Mouse (Mus musculus) layer of hippocampus, adult 18-20 months (tissue): Measurements from ENCODE around the gene Heatr4. TPM values are rescaled to one million over a fixed set of nuclear protein-coding genes. Genes with fewer than 3 reads are reported as not detected.
A peak's percentile ranks its signal among the peaks of the same experiment; 100 is the strongest.

ENCODE experiments used
- DNase-seq, 2 experiments: peaks; one replicate each; pipeline ENCODE4 v3.0.0; 2022; ENCODE audit warnings: low spot score in 2 of 2
- total RNA-seq, 2 experiments: library from RNA; stranded (reverse); gene quantifications; 2 replicates each; pipeline ENCODE4 v1.2.3; 2021

The Heatr4 gene
- total RNA-seq, 2 experiments from 2014 or later, result 0.10 TPM; not detected in 1

- DNase-seq, result peak in 1 of 2 experiments; percentile 57
Observed at GRCm38 (mm10) chr12:83998341-83999107, 13.9 kb upstream of the Heatr4 start.

- no peak for DNase-seq
Observed at GRCm38 (mm10) chr12:83997221-83997620, 12.6 kb upstream of the Heatr4 start.

GRCm38 (mm10) chr12:83989378-83989777 lies 4.7 kb upstream of the Heatr4 start:
- DNase-seq, result no peak

GRCm38 (mm10) chr12:83988483-83988882 lies 3.8 kb upstream of the Heatr4 start:
- DNase-seq, result no peak

GRCm38 (mm10) chr12:83987583-83988441 lies 3.2 kb upstream of the Heatr4 start, which contains the start of gene Acot2:
TSS of gene Acot2 (plus strand) at chr12:83987861.
- peak; percentile 70 to 85 for DNase-seq

- no peak for DNase-seq
Observed at GRCm38 (mm10) chr12:83987242-83987582, 2.6 kb upstream of the Heatr4 start.

- DNase-seq, result no peak
Observed at GRCm38 (mm10) chr12:83981615-83982014, 3.0 kb downstream of the Heatr4 start.

GRCm38 (mm10) chr12:83978862-83979261 lies 5.8 kb downstream of the Heatr4 start:
- no peak for DNase-seq

- peak in 1 of 2 experiments; percentile 63 for DNase-seq
Observed at GRCm38 (mm10) chr12:83972117-83972516, 12.5 kb downstream of the Heatr4 start.

GRCm38 (mm10) chr12:83965235-83965634 lies 19.4 kb downstream of the Heatr4 start:
- no peak for DNase-seq

- no peak for DNase-seq
Observed at GRCm38 (mm10) chr12:83958278-83958677, 26.4 kb downstream of the Heatr4 start.

- no peak for DNase-seq
Observed at GRCm38 (mm10) chr12:83951711-83952575, 32.7 kb downstream of the Heatr4 start.

- peak; percentile 22 to 57 for DNase-seq
Observed at GRCm38 (mm10) chr12:83950840-83951701, 33.6 kb downstream of the Heatr4 start.

- DNase-seq, result peak; percentile 84 to 91
Observed at GRCm38 (mm10) chr12:83950493-83950839, 34.2 kb downstream of the Heatr4 start, which contains the start of gene Riox1. TSS of gene Riox1 (plus strand) at chr12:83950608.

- no peak for DNase-seq
Observed at GRCm38 (mm10) chr12:83949776-83950492, 34.7 kb downstream of the Heatr4 start.

GRCm38 (mm10) chr12:83949043-83949442 lies 35.6 kb downstream of the Heatr4 start:
- no peak for DNase-seq

- DNase-seq, result no peak
Observed at GRCm38 (mm10) chr12:83947260-83947811, 37.3 kb downstream of the Heatr4 start.

- no peak for DNase-seq
Observed at GRCm38 (mm10) chr12:83941938-83942337, 42.7 kb downstream of the Heatr4 start.

- DNase-seq, result no peak
Observed at GRCm38 (mm10) chr12:83940031-83940430, 44.6 kb downstream of the Heatr4 start.
